Mouse (Mus musculus) midbrain, embryonic 10.5 days (tissue): ENCODE data around the gene Trat1. TPM values are rescaled to one million over a fixed set of nuclear protein-coding genes. Genes with fewer than 3 reads are reported as not detected.

Source experiments
- DNase-seq: peaks from one replicate; pipeline ENCODE4 v3.0.0-alpha.2; 2017; ENCODE audit warnings: low spot score
- H3K27ac ChIP-seq: fragments of 300-500 bp; sonication (generic); replicated peaks from 2 replicates; pipeline ENCODE4 v1.5.1; 2016; ENCODE audit warnings: mild to moderate bottlenecking
- H3K27me3 ChIP-seq: fragments of 300-500 bp; sonication (generic); 2 replicates; pipeline ENCODE4 v1.6.1; 2016; ENCODE audit warnings: low read depth, mild to moderate bottlenecking; ENCODE audit not compliant: poor library complexity, severe bottlenecking
- H3K36me3 ChIP-seq: fragments of 300-500 bp; sonication (generic); 2 replicates; pipeline ENCODE4 v1.6.1; 2016; ENCODE audit warnings: mild to moderate bottlenecking, moderate library complexity
- H3K4me1 ChIP-seq: fragments of 300-500 bp; sonication (generic); 2 replicates; pipeline ENCODE4 v1.6.1; 2016
- H3K4me3 ChIP-seq: fragments of 300-500 bp; sonication (generic); 2 replicates; pipeline ENCODE4 v1.5.1; 2016; ENCODE audit warnings: mild to moderate bottlenecking, moderate library complexity
- H3K9me3 ChIP-seq: fragments of 300-500 bp; sonication (generic); replicated peaks from 2 replicates; pipeline ENCODE4 v1.6.1; 2016; ENCODE audit warnings: mild to moderate bottlenecking
- WGBS: fragments of 180-500 bp; shearing (Covaris S2); methylation state at CpG from one replicate; pipeline ENCODE4 v1.1.7; 2016; 5-methylcytosine and 5-hydroxymethylcytosine counted together
- polyA plus RNA-seq: library from polyadenylated mRNA; unstranded; fragments of >200 nt; fragmentation: Nextera tagmentation; extraction: Ambion mirVana; gene quantifications from 2 replicates; pipeline ENCODE4 v1.2.1, GENCODE M21; 2016

Trat1 gene
- polyA plus RNA-seq, 1 experiment from 2014 or later = not detected

- 89% methylated on average over 3 of the region's 3 CpGs for WGBS
These were observed 2.6 kb downstream of the Trat1 start for GRCm38 (mm10) chr16:48769183-48769582.

GRCm38 (mm10) chr16:48760643-48761481 lies 11.0 kb downstream of the Trat1 start:
- no peaks in the 10 kb centered on the region for H3K36me3 ChIP-seq
- no peaks in the 10 kb centered on the region for H3K4me1 ChIP-seq
- 85% methylated on average over 17 of the region's 17 CpGs for whole genome bisulfite sequencing
- no peaks in the 10 kb centered on the region for H3K9me3 ChIP-seq
- no peak for DNase-seq
- H3K4me3 ChIP-seq = no peak overlapping the region
- no peak overlapping the region for H3K27ac ChIP-seq
- H3K27me3 ChIP-seq = no peaks in the 10 kb centered on the region

More at GRCm38 (mm10) chr16:48769183-48769582, 2.6 kb downstream of the Trat1 start:
- no peaks in the 10 kb centered on the region for H3K27me3 ChIP-seq
- H3K9me3 ChIP-seq = no peaks in the 10 kb centered on the region
- no peaks in the 10 kb centered on the region for H3K36me3 ChIP-seq
- H3K4me3 ChIP-seq = no peak overlapping the region
- no peak for DNase-seq
- H3K27ac ChIP-seq = no peak overlapping the region
- no peaks in the 10 kb centered on the region for H3K4me1 ChIP-seq

DNA sequence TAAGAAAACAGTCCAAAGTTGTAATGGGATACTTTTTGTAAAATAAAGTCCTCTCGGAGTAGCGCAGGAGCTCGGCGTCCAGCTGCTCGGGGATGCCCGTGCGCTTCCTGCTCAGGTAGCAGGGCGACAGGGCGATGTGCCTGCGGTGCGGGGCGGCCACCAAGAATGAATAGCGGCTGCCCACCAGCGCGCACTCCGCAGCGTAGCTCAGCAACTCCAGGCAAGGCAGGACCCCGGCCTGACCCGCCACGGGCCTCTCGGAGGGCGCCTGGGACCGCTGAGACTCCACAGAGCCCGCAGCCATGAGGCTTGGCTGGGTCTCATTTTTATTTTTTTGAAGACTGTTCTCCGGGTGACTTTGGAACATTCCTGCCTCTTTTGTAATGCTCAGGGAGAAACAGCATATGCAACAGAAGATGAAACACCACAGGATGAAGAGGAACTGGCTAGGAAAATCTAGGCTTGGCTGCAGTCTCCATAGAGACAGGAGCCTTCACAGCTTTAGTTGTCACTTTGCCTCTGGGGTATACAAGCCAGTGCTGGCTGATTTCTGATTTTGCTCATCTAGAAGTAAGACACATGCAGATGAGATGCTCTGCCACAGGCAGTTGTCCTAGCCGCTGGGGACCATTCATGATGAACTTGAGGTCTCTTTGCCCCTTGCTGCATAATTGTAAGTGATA lies 21.5 kb downstream of the Trat1 start:
- no peak overlapping the region for H3K27ac ChIP-seq
- no peaks in the 10 kb centered on the region for H3K9me3 ChIP-seq
- peak; percentile 28 for DNase-seq
- no peaks in the 10 kb centered on the region for H3K36me3 ChIP-seq
- peaks cover 8% of the 10 kb centered on the region for H3K4me1 ChIP-seq
- WGBS = 24% methylated on average over 26 of the region's 26 CpGs
- no peaks in the 10 kb centered on the region for H3K27me3 ChIP-seq
- peak overlapping the region; percentile 36 for H3K4me3 ChIP-seq

- Histone ChIP-seq H3K4me1 (peaks cover 4% of the 10 kb centered on the region), H3K4me3 (no peak overlapping the region), H3K36me3 (no peaks in the 10 kb centered on the region), H3K27me3 (no peaks in the 10 kb centered on the region), H3K27ac (no peak overlapping the region), H3K9me3 (no peaks in the 10 kb centered on the region)
- WGBS = 78% methylated on average over 2 of the region's 2 CpGs
- DNase-seq = no peak
These were observed 26.4 kb downstream of the Trat1 start for GRCm38 (mm10) chr16:48745418-48745817.

GRCm38 (mm10) chr16:48745011-48745410 lies 26.8 kb downstream of the Trat1 start:
- H3K9me3 ChIP-seq = no peaks in the 10 kb centered on the region
- H3K36me3 ChIP-seq = no peaks in the 10 kb centered on the region
- H3K27ac ChIP-seq = no peak overlapping the region
- H3K4me3 ChIP-seq = no peak overlapping the region
- no peaks in the 10 kb centered on the region for H3K27me3 ChIP-seq
- H3K4me1 ChIP-seq = peaks cover under 1% of the 10 kb centered on the region
- WGBS = 88% methylated on average over 2 of the region's 2 CpGs
- no peak for DNase-seq

GRCm38 (mm10) chr16:48741549-48741948 lies 30.3 kb downstream of the Trat1 start:
- 80% methylated on average over 3 of the region's 3 CpGs for WGBS
- H3K27ac ChIP-seq = no peak overlapping the region
- no peak overlapping the region for H3K4me3 ChIP-seq
- no peaks in the 10 kb centered on the region for H3K27me3 ChIP-seq
- no peaks in the 10 kb centered on the region for H3K4me1 ChIP-seq
- no peaks in the 10 kb centered on the region for H3K36me3 ChIP-seq
- H3K9me3 ChIP-seq = no peaks in the 10 kb centered on the region
- no peak for DNase-seq

GRCm38 (mm10) chr16:48739974-48740373 lies 31.8 kb downstream of the Trat1 start:
- Histone ChIP-seq H3K4me3 (no peak overlapping the region), H3K27ac (no peak overlapping the region), H3K27me3 (no peaks in the 10 kb centered on the region), H3K4me1 (no peaks in the 10 kb centered on the region), H3K9me3 (no peaks in the 10 kb centered on the region), H3K36me3 (no peaks in the 10 kb centered on the region)
- DNase-seq = no peak
- 87% methylated on average over 6 of the region's 6 CpGs for WGBS

DNA sequence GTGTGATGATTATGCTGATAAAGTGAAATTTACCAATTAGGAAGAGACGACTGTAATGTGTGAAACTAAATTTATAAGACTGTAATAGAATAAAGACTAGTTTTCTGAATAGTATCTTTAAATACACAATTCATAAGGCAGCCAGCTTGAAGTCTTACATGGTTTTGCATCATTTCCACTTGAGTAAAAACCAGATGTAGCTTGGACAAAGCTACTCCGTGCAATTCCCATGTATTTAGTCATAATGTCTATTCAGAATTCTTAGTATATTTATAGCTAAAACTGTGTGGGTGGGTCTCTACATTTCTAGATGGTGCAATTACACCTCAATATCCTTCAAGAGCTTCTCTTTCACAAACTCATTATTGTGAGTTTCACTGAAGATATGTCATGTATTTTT lies 33.4 kb downstream of the Trat1 start:
- 90% methylated on average over 2 of the region's 2 CpGs for WGBS
- Histone ChIP-seq H3K4me1 (no peaks in the 10 kb centered on the region), H3K27ac (no peak overlapping the region), H3K9me3 (no peaks in the 10 kb centered on the region), H3K4me3 (no peak overlapping the region), H3K36me3 (no peaks in the 10 kb centered on the region), H3K27me3 (no peaks in the 10 kb centered on the region)
- DNase-seq = no peak

- Histone ChIP-seq H3K9me3 (no peaks in the 10 kb centered on the region), H3K27ac (no peak overlapping the region), H3K4me3 (no peak overlapping the region), H3K27me3 (no peaks in the 10 kb centered on the region), H3K36me3 (no peaks in the 10 kb centered on the region), H3K4me1 (no peaks in the 10 kb centered on the region)
- no peak for DNase-seq
- WGBS = 92% methylated on average over 3 of the region's 3 CpGs
These were observed 34.9 kb downstream of the Trat1 start for GRCm38 (mm10) chr16:48736890-48737289.

DNA sequence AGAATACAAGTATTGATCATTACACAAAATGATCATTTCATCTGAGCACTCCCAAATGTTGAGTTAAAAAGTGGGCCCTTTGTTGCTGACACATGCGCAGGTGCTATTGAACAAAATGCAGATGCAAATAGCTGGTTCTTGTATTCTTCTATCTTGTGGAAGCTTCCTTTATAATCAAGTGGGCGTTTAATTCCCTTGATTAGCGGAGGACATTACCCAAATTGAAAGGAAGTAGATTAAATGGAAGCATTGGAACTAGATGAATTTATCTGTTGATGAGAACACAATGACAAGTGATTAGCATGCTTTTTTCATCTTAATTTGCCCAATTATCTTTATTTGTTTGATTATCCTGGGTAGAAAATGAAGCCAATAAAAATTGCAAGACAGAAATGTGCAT lies 51.6 kb downstream of the Trat1 start:
- H3K4me1 ChIP-seq = no peaks in the 10 kb centered on the region
- no peaks in the 10 kb centered on the region for H3K27me3 ChIP-seq
- H3K36me3 ChIP-seq = no peaks in the 10 kb centered on the region
- no peaks in the 10 kb centered on the region for H3K9me3 ChIP-seq
- DNase-seq = no peak
- H3K27ac ChIP-seq = no peak overlapping the region
- no peak overlapping the region for H3K4me3 ChIP-seq
- WGBS = 94% methylated on average over 3 of the region's 3 CpGs

- no peak for DNase-seq
- no peaks in the 10 kb centered on the region for H3K27me3 ChIP-seq
- H3K4me3 ChIP-seq = no peak overlapping the region
- 85% methylated on average over 3 of the region's 3 CpGs for WGBS
- no peak overlapping the region for H3K27ac ChIP-seq
- no peaks in the 10 kb centered on the region for H3K4me1 ChIP-seq
- H3K36me3 ChIP-seq = no peaks in the 10 kb centered on the region
- H3K9me3 ChIP-seq = no peaks in the 10 kb centered on the region
These were observed 52.1 kb downstream of the Trat1 start for GRCm38 (mm10) chr16:48719679-48720078.

GRCm38 (mm10) chr16:48716343-48716742 lies 55.5 kb downstream of the Trat1 start:
- H3K9me3 ChIP-seq = no peaks in the 10 kb centered on the region
- no peak overlapping the region for H3K27ac ChIP-seq
- H3K36me3 ChIP-seq = no peaks in the 10 kb centered on the region
- no peaks in the 10 kb centered on the region for H3K4me1 ChIP-seq
- DNase-seq = no peak
- no peaks in the 10 kb centered on the region for H3K27me3 ChIP-seq
- no peak overlapping the region for H3K4me3 ChIP-seq

DNA sequence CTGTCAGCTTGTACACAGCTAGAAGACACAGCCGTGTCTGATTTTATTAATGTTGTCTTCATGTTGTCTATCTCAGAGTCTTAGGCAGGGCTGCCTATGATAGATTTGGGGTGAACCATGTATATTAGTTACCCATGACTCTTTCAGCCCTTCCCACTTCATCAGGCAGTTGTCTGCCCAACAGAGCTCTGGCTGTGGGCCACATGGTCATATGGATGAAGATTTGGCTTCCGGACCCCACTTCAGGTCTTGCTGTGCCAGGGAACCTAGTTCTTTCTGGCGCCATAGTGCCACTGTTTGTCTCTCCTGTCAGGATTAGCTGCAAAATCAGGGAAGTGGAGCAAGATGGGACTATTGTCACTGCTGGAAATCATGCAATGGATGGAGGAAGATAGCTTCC lies 69.9 kb downstream of the Trat1 start:
- no peak overlapping the region for H3K4me3 ChIP-seq
- H3K4me1 ChIP-seq = no peaks in the 10 kb centered on the region
- H3K27me3 ChIP-seq = no peaks in the 10 kb centered on the region
- no peak for DNase-seq
- H3K36me3 ChIP-seq = no peaks in the 10 kb centered on the region
- 89% methylated on average over 3 of the region's 3 CpGs for WGBS
- H3K9me3 ChIP-seq = no peaks in the 10 kb centered on the region
- no peak overlapping the region for H3K27ac ChIP-seq
